Mouse (Mus musculus): ENCODE measurements around the gene Ppp3ca.
"Not testable (repeated sequence)": the region's sequence is repeated elsewhere in the genome, so short reads cannot be mapped to it uniquely, and the experiment has no call there.

- TF ChIP-seq CTCF, EP300 (IDR thresholded peaks at IDR 0.05; ENCODE audit: low read depth): not testable (repeated sequence)
Observed at GRCm38 (mm10) chr3:136699711-136700110, 29.8 kb downstream of the Ppp3ca start.

Measured in heart, postnatal 0 days (tissue).